Mouse (Mus musculus) urinary bladder, postnatal 25 days (tissue): ENCODE data around the gene AC161166.1.
"Not testable (repeated sequence)": the region's sequence is repeated elsewhere in the genome, so short reads cannot be mapped to it uniquely, and the experiment has no call there.

Source experiments
- DNase-seq: peaks from one replicate; pipeline ENCODE4 v3.0.0; 2022; ENCODE audit warnings: low spot score

The AC161166.1 gene

DNA sequence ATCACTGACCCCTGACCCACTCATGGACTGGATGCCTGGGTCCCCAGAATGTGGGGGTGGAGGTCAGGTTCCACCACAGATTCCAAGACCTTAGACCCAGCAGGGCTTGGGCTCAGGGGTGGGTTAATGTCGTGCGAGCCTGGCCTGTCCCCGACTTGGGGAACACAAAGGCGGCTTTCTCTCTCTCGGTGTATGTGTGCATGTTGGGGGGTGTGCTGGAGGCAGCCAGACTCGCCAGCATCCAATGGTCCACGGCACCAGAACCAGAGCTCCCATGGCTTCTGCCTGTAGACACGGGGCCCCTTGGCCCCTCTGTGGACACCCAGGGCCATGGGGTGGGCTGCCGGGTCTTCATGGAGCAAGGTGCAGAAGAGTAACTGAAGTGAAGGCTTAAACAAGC is 26.8 kb downstream of the AC161166.1 start:
- DNase-seq = no peak

DNA sequence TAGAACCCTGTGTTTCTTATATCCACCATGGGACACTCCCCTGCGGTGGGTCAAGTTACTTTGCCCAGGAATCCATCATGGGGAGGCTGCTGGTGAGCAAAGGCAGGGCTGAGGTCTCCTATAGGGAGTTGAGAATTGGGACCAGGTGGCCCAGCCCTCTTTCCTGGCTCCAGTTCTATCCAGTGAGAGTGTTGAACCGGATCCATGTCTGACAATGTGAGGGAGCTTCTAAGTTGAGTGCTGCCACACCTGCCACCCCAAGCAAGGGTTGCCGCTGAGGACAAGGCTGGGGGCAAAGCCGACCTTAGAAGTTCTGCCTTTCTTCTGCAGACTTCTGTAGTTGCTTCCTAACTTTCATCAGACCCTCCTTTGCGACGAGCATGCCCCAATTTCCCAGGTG is 29.0 kb downstream of the AC161166.1 start:
- DNase-seq = not testable (repeated sequence)

DNA sequence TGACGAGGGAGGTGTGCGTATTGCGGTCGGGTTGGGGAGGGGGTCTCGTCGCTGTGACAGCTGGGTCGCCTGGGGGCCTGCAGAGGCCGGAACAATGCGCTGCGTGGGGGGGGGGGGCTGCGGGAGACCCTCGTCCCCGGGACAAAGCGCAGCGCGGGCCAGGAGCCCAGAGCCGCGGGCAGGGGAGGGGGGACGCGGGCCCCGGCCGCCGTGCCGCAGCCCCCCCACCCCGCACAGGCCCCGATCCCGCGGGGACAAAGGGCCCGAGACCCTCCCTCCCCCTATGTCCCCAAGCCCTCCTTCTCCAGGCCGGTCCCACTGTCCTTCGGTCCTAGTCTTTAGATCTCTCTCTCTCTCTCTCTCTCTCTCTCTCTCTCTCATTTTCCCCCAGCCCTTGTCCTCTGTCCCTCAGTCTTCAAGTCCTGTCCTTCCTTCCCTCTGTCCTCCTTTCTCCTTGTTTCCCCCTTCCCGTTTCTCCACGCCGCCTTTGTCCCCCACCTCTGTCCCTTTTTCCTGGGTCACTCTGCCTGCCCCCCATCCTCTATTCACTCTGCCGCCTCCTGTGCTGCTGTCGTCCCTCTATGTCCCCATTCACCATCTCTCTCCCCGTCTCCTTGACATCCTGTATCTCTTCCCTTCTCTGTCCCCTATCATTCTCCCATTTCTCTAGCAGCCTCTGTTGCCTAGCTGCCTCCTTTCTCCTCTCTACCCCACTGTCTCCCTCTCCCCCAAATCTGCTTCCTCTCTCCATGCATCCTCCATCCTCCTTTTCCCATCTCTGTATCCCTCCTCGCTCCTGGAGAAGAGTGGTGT is 29.8 kb downstream of the AC161166.1 start:
- DNase-seq = no peak

DNA sequence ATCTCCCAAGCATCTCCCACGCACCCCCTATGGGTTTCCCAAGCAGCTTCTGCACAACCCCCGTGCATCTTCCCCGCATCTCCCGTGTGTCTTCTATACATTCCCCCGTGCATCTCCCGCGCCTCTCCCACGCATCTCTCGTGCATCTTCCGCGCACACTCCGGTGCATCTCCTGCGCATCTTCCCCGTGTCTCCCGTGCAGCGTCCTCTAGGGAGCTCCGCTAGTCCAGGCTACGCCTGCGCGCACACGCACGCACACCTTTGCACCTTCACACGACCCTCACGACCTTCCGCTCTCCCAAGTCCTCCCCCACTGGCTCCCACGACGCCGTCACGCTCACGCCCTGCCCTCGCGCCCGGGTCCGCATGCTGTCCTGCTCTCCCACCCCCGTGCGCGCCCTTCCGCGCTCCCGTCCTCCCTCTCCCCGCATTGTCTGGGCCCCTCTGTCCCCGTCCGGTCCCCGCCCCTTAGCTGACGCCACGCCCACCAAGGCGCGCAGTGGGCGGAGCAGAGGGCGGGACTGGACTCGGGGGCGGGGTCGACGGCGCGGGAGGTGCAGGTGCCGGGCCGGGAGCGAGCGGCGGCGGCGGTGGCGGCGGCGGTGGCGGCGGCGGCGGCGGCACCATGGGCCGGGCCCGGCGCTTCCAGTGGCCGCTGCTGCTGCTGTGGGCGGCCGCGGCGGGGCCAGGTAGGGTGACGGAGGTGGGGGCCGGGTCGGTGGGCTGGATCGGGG is 30.6 kb downstream of the AC161166.1 start, which contains the start of gene Cadm4:
Cadm4 (plus strand) TSS at position 550 of the 734 bp plus-strand sequence.
- DNase-seq = peak; percentile 87

DNA sequence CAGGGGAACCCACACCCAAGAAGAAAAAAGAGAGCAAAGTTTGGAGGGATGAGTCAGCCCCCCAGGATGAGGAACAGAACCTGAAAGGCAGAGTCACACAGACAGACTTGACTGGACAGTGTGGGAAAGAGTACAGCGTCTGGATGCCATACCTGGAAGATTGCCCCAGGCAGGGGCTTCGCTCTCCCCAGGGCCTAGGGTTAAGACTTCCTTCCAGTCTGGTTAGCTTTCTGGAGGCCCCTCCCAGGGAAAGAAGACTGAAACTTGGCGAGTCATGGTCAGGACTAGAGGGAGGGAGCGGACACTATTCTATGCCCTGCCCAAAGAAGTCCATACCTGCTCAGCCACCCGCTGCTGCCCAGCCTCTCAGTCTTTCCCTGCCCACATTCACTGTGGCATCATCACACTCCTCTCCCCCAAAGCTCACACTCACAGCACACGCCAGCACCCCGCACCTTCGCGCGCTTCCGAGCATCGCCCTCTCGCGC is 31.2 kb downstream of the AC161166.1 start:
- DNase-seq = no peak

DNA sequence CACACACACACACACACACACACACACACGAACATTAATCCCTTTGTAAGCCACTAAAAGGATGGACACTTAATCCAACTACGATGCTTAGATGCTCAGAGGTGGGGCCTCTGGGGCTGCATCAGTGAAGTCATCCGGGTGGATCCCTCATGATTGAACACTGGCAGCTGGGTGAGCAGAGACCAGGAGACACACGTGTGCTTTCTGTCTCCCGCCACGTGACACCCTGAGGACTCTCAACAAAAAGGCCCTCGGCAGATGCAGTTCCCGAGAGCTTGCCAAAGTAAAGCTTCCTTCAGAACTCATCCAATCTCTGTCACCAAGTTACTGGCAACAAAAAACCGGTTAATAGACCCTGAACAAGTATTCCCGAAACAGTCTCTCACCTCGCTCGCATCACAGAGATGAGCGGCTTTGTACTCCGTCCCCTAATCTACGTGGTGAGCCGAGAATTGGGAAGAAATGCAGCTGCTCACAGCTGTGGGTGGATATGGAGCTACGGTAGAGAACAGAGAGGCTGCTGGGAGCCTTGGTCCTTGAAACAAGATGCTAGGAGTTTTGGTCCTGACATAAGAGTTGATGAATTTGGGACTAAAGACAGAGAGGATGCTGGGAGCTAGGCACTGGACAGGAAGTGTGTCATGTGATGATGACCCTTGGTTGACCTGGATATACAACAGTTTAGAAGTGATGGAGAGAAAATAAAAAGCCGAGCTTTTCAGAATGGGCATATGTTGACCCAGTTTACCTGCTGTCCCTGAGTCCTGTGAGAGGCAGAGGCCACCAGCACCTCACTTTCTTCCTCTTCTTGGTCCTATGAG is 31.9 kb downstream of the AC161166.1 start:
- no peak for DNase-seq

DNA sequence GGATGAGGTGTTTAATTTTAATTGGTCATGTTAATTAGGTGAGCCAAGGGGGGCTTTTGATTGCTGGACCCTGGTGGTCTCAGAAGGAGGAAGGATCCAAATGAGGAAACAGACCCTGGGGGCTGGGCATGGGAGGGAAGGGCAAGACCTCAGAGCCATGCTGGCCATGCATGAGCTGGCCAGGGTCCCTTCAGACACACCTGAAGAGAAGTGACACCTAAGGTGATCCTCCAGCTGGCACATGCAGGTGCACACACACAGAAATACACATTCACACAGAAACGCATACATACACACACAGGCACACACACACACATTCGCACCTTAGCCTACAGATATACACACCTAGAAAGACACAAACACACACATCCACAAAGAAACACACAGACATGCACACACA is 32.6 kb downstream of the AC161166.1 start:
- no peak for DNase-seq

DNA sequence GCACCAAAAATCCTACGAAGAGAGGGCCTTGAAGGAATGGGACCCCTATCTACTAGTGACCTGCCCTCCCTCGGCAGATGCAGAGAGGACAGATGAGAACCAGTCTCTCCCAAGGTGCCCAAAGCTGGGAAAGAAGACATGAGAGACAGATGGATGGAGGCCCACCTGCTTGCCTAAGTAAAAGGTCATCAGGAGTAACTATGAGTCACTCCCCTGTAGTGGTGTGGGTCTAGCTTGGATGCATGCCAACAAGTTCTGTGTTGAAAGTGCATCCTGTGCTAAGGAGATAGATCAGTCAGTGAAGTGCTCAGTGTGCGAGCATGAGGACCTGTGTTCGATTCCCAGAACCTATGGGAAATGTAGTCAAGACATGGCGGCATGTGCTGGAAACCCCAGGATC is 33.3 kb downstream of the AC161166.1 start:
- no peak for DNase-seq

DNA sequence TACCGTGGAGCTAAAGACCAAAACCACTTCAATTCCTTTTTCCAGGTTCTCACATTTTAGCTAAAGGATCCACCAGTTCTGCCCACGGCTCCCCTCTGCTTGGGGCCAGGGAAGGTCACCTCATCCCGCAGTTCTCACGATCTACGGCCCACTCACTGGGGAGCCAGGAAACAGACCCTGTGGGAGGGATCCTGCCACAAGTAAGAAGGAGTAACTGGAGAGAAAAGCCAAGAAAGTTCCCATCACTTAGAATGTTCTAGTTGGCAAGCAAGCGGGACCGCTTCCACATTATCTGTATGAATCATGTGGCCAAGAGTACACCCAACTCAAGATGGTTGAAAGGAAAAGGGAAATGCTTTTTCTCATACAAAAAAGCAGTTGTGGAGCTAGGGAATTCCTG is 35.4 kb downstream of the AC161166.1 start:
- no peak for DNase-seq

DNA sequence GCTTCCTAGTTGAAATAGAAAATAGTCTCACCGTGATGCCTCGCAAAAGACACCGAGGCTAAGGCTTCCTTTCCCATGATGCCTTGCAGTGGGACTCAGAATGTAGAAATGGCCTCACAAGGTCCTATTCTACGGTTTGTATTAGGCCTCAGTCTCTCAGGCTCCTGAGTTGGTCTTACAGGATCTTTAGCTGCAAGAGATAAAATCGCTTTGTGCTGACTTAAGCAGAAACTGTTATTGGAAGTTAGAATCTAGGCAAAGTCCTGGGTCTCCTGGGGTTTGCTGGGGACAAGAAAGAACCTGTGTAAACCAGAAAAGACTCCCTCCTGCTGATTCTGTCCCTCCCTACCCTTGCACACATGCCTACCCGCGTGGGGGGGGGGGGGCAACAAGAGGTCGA is 35.9 kb downstream of the AC161166.1 start:
- no peak for DNase-seq

DNA sequence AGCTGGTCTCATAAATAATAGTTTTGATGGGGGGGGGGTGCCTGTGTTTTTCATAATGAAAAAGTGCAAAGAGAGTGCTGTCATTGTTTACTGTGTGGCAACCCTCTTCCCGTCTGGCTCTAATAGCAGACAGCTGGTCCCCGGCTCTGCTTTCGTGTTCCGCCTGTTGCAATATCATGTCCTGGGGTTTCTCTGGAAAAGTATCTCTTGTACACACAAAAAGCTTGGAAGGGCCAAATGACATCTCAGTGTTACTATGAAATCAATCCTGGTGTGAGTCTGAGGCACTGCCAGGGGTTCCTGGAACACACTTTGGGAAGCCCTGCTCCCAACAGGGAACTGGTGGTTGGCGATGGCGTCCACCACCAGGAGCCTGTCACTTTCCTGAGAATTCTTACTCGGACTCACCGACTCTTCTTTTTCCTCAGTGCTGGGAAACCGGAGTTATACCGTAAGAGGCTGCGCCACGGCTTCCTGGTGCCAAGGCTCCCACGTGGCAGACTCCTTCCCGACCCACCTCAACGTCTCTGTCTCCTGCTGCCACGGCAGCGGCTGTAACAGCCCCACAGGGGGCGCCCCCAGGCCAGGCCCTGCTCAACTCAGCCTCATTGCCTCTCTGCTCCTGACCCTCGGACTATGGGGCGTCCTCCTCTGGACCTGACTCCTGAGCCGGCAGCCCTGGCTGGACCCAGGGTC is 37.3 kb downstream of the AC161166.1 start:
- no peak for DNase-seq

DNA sequence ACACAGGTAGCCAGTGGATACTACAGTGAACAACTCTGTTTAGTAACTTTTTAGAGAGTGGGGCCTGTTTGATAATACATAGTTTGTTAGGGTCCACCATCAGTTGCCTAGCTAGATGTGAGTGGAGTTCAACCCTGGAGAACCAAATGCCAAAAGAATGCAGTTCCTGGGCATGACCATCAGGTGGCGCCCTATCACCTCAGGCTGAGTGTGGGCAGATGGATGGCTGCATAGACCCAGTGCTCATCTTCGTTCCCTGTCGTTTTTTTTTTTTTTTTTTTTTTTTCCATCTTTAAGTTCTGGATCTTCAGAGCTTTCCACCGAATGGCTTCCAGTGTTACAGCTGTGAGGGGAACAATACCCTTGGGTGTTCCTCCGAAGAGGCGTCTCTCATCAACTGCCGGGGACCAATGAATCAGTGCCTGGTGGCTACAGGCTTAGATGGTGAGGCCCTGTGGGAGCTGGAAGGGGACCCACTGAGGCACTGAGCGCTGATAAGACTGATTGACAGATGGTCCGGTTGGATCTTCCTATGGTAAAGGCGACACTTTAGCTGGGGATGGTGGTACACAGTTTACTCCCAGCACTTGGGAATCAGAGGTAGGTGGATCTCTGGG is 38.2 kb downstream of the AC161166.1 start:
- peak; percentile 50 for DNase-seq

DNA sequence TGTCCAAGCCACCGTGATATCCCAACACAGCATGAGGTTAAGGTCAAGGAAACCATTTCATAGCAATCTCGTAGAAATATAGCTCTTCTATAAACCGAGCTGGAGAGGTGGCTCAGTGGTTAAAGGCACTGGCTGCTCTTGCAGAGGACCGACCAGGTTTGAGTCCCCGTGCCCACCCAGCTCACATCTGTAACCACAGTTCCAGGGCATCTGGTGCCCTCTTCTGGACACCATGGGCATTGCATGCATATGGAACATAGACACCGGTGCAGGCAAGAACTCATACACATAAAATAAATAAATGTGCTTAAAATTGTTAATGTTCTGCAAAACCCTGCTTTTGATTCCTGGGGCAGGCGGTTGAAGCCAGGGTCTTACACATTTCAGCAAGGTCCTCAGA is 39.3 kb downstream of the AC161166.1 start:
- no peak for DNase-seq

DNA sequence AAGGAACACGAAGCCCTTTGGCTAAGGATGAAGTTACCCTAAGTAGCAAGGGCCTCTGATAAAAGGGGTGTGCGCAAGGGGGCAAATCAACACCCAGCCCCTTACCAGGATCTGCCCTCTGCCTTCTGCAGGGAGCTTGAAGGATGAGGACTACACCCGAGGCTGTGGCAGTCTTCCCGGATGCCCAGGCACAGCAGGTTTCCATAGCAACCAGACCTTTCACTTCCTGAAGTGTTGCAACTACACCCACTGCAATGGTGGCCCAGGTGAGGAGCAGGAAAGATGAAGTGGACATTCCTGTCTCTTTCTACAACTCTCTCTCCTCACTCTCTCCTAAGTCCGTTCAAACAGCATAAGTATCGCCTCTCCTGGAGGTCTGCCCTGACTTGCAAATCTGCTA is 39.8 kb downstream of the AC161166.1 start:
- DNase-seq = no peak

DNA sequence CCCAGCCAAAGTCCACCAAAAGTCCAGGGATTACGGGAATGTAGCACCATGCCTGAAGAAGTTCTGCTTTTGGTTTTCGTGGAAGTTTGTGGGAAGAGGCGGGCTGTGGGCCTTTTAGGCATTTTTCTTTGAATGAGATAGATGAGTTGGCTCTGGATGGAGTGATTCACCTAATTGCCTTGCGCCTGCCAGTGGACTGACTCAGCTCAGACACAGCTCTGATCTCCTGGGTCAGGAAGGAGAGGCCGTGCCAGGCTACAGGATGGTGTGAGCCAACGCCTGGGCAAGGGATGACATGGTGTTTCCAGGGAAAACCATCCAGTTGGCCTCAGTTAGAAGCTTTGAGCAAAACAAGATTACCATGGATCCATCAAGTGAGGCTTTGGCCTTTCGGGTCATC is 41.9 kb downstream of the AC161166.1 start:
- DNase-seq = no peak

DNA sequence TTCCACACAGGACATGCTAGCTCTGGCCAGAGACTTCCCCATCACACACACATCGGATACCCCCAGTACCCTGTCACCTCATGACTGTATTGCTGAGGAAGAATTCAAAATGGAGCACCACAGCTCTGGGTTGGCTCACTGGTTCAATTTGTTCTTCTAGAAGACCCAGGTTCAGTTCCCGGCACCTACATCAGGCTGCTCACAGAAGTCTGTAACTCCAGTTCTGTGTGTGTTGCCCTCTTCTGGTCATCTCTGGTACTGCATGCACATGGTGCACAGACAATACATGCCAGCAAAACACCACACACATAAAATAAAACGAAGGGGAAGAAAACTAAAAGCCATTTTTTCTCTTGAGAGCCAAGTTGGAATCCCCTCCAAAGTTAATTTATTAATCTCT is 43.1 kb downstream of the AC161166.1 start:
- no peak for DNase-seq

DNA sequence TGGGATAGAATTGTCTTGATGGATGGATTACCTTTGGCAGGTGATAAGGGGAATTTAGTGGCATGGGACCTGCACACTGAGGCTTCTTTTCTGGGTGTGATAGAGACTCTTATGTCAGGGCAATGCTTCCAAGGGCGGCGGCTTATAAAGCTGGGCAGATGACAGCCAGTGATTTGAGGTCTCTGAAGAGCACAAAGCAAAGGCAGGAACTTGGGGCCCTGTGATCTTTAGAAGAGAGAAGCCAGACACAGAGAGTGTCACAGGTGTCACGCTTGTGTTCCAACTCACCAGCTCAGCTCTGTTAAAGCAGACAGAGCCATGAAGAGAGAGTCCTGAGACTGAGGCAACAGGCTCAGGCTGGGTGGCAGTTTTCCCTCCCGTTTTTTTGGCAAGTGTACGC is 44.4 kb downstream of the AC161166.1 start:
- no peak for DNase-seq

DNA sequence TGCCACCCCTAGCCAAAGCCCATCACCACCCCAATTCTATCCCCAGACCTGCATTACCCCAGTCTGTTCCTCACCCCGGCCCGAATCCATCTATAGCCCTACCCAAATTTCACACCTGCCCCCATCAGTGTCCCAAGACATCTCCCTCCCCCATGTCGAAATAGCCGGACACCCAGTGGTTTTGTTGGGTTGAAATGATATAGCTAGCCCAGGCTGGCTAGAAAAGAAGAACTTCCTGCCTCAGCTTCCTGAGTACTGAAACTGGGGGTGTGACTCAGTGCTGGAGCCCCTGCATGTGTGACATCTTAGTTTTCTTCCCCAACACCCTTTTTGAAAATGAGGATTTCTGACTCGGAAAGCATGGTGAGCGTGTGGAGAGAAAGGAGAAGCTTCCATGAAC is 45.4 kb downstream of the AC161166.1 start:
- DNase-seq = no peak

DNA sequence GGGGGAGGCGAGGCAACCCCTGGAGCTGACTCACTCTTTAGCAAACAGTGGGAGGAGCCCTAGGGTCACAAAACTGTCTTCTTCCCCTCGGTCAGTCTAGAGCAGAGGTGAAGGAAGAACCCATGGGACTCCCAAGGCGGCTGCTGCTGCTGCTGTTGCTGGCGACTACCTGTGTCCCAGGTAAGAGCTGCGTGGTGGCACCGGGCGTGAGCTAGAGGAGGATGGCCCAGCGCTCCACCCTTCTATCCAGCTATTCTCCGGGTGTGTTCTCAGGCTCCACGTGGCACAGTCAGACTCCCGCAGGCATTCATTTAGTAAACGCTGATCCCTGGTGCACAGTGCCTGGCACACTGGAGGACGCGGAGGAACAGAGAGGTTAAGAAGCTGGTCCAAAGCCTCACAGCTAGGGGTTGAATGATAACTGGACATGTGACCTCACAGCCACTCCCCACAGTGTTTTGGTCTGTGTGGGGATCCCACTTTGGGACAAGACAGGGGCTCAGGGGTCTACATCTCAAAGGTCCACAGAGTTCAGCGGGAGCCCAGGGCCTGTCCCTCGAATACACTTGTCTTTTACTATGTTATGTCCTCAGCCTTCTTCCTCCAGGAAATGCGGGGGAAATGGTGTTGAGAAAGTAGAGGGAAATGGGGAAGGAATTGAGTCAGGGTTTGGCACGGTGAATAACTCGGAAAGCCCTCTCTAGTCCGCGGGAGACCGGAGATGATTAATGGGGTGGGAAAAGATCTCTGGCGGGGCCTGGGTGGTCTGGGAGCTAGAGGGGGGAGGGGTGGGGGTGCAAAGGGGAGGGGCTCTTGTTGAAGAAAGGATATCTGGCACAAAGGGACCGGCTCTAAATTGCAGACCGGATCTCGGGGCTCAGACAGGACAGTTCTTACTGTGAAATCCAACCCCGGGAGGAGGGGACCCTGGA is 49.6 kb downstream of the AC161166.1 start, which contains the start of gene Plaur:
Plaur (plus strand) TSS at position 97 of the 932 bp plus-strand sequence.
- peak; percentile 47 for DNase-seq
